Mouse (Mus musculus) spleen, adult 2 months (tissue): ENCODE measurements at regions not wholly inside any gene's neighbourhood (a gene's known extent, or its start where the extent isn't known, plus 50 kb on each side); places are given as distances from the start of the nearest gene placed in this dataset.
"Not testable (repeated sequence)": the region's sequence is repeated elsewhere in the genome, so short reads cannot be mapped to it uniquely, and the experiment has no call there.

Experiments used
- CTCF ChIP-seq: fragments of 200-500 bp; IDR thresholded peaks from 2 replicates; pipeline ENCODE4 v1.5.1; 2011; ENCODE audit warnings: mild to moderate bottlenecking, inconsistent platforms; ENCODE audit not compliant: insufficient read depth, insufficient read length, insufficient replicate concordance; ENCODE audit errors: extremely low read depth
- POLR2A ChIP-seq: fragments of 200-500 bp; IDR thresholded peaks from 2 replicates; pipeline ENCODE4 v1.6.1; 2011; ENCODE audit warnings: low read depth, low read length, inconsistent platforms

DNA sequence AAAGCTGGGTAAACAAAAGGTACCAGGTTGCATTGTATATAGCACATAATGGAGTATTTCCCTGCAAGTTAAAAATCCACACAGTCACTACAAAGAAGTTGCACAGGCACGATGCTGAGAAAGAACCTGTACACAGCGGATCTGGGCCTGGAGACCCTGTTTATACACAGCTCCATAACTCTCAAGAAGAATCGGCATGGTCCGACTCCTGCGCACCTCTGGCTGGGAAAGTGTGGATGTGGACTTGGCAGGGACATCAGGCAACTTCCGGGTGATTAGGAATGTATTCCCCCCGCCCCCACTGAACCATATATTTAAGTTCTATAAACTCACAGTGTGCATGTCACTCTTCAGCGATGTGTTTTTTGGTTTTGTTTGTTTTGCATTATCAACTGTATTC is 103.3 kb downstream of the Gm15319 start:
- not testable (repeated sequence) for TF ChIP-seq CTCF, POLR2A
